Mouse (Mus musculus) embryonic stem cell, embryonic (primary cell): ENCODE results near the gene Ghrhr.

Source experiments
- CTCF ChIA-PET, 4 experiments: fragments of 300-600 bp in 2 of 4; fragments of 350-600 bp in 2 of 4; sonication (Branson Sonifier 250); formaldehyde crosslinking; loops; one replicate each; lab custom pipeline; 2022; ENCODE audit warnings: inconsistent platforms in 2 of 4; lab: Charles Lee
- POLR2A ChIA-PET, 4 experiments: fragments of 300-600 bp in 2 of 4; fragments of 350-600 bp in 2 of 4; sonication (Branson Sonifier 250); formaldehyde crosslinking; loops; one replicate each; lab custom pipeline; 2022; ENCODE audit warnings: antibody characterized with exemption in 4 of 4, inconsistent platforms in 1 of 4; lab: Charles Lee

Gene Ghrhr

GRCm38 (mm10) chr6:55379641-55380335 lies 3.7 kb downstream of the Ghrhr start:
- POLR2A ChIA-PET = interaction anchor here in 1 of 4 experiments (0.6 kb wide), 1 partner anchor 83 kb away, joined by 4 read pairs; no protein-coding TSS in a partner anchor
- CTCF ChIA-PET = interaction anchor here (0.5 to 2.7 kb wide), 28 partner anchors 10 to 900 kb away, joined by 3 to 9 read pairs (median 4); no protein-coding TSS in a partner anchor

GRCm38 (mm10) chr6:55381966-55382365 lies 5.9 kb downstream of the Ghrhr start:
- ChIA-PET POLR2A (no interaction called here), CTCF (interaction anchor here in 3 of 4 experiments (0.6 to 1.2 kb wide), 6 partner anchors 15 to 124 kb away, joined by 3 to 5 read pairs (median 4); no protein-coding TSS in a partner anchor)

- CTCF ChIA-PET = interaction anchor here (0.6 to 2.3 kb wide), 13 partner anchors 8 to 648 kb away, joined by 3 to 6 read pairs (median 3); no protein-coding TSS in a partner anchor
- POLR2A ChIA-PET = no interaction called here
These were observed 7.8 kb downstream of the Ghrhr start for GRCm38 (mm10) chr6:55383897-55384296.

- ChIA-PET POLR2A (interaction anchor here in 1 of 4 experiments (0.7 kb wide), 1 partner anchor 149 kb away, joined by 5 read pairs; no protein-coding TSS in a partner anchor), CTCF (interaction anchor here in 2 of 4 experiments (0.6 to 2.3 kb wide), 8 partner anchors 8 to 152 kb away, joined by 3 to 6 read pairs (median 4); no protein-coding TSS in a partner anchor)
These were observed 8.4 kb downstream of the Ghrhr start for GRCm38 (mm10) chr6:55384356-55384951.

- ChIA-PET CTCF (interaction anchor here (0.6 to 2.0 kb wide), 9 partner anchors 9 to 486 kb away, joined by 3 to 10 read pairs (median 4); partner anchors contain the start of gene Ggct (in 1 of the 4)), POLR2A (no interaction called here)
These were observed 12.6 kb downstream of the Ghrhr start for GRCm38 (mm10) chr6:55388546-55389169.

- ChIA-PET POLR2A (no interaction called here), CTCF (interaction anchor here in 3 of 4 experiments (0.6 to 2.0 kb wide), 8 partner anchors 10 to 397 kb away, joined by 3 to 10 read pairs (median 4); partner anchors contain the start of gene Ggct (in 1 of the 3))
These were observed 13.2 kb downstream of the Ghrhr start for GRCm38 (mm10) chr6:55389321-55389720.

GRCm38 (mm10) chr6:55391814-55392213 lies 15.7 kb downstream of the Ghrhr start:
- CTCF ChIA-PET = interaction anchor here (0.7 to 1.7 kb wide), 13 partner anchors 8 to 128 kb away, joined by 3 to 15 read pairs (median 4); no protein-coding TSS in a partner anchor
- POLR2A ChIA-PET = no interaction called here

- ChIA-PET CTCF (interaction anchor here (0.8 to 1.7 kb wide), 12 partner anchors 9 to 127 kb away, joined by 3 to 15 read pairs (median 5); no protein-coding TSS in a partner anchor), POLR2A (interaction anchor here in 1 of 4 experiments (1.6 kb wide), 1 partner anchor 113 kb away, joined by 3 read pairs; no protein-coding TSS in a partner anchor)
These were observed 16.4 kb downstream of the Ghrhr start for GRCm38 (mm10) chr6:55392453-55392852.

- ChIA-PET POLR2A (no interaction called here), CTCF (no interaction called here)
These were observed 18.8 kb downstream of the Ghrhr start for GRCm38 (mm10) chr6:55394854-55395253.

GRCm38 (mm10) chr6:55396176-55396575 lies 20.1 kb downstream of the Ghrhr start:
- ChIA-PET CTCF (interaction anchor here in 3 of 4 experiments (0.5 to 1.0 kb wide), 3 partner anchors 14 to 123 kb away, joined by 3 to 8 read pairs (median 5); no protein-coding TSS in a partner anchor), POLR2A (no interaction called here)

- ChIA-PET CTCF (interaction anchor here in 1 of 4 experiments (0.5 kb wide), 1 partner anchor 15 kb away, joined by 3 read pairs; no protein-coding TSS in a partner anchor), POLR2A (no interaction called here)
These were observed 20.5 kb downstream of the Ghrhr start for GRCm38 (mm10) chr6:55396622-55397041.

- CTCF ChIA-PET = interaction anchor here in 2 of 4 experiments (0.6 to 2.2 kb wide), 3 partner anchors 15 to 633 kb away, joined by 3 to 9 read pairs (median 3); no protein-coding TSS in a partner anchor
- POLR2A ChIA-PET = interaction anchor here in 1 of 4 experiments (0.6 kb wide), 1 partner anchor 548 kb away, joined by 5 read pairs; no protein-coding TSS in a partner anchor
These were observed 23.0 kb downstream of the Ghrhr start for GRCm38 (mm10) chr6:55398869-55399628.

- ChIA-PET POLR2A (no interaction called here), CTCF (interaction anchor here in 2 of 4 experiments (1.0 to 2.2 kb wide), 3 partner anchors 16 to 119 kb away, joined by 3 to 9 read pairs (median 8); no protein-coding TSS in a partner anchor)
These were observed 23.8 kb downstream of the Ghrhr start for GRCm38 (mm10) chr6:55399910-55400309.

GRCm38 (mm10) chr6:55402041-55402776 lies 26.1 kb downstream of the Ghrhr start:
- CTCF ChIA-PET = interaction anchor here in 1 of 4 experiments (1.3 kb wide), 1 partner anchor 103 kb away, joined by 5 read pairs; no protein-coding TSS in a partner anchor
- POLR2A ChIA-PET = no interaction called here

GRCm38 (mm10) chr6:55403411-55404309 lies 27.6 kb downstream of the Ghrhr start:
- ChIA-PET POLR2A (no interaction called here), CTCF (interaction anchor here in 1 of 4 experiments (0.7 kb wide), 1 partner anchor 116 kb away, joined by 4 read pairs; no protein-coding TSS in a partner anchor)
